In genomic region chr7:46720460-46720859, GRCm38 (mm10) we compare ENCODE assay signal across 18 mouse cellular contexts. TPM values are rescaled to one million over a fixed set of nuclear protein-coding genes. Genes with fewer than 3 reads are reported as not detected.
A peak's percentile ranks its signal among the peaks of the same experiment; 100 is the strongest.
DNase-seq lines count a peak whose midpoint lies in the region; ATAC-seq and TF ChIP-seq lines count a peak whose summit lies in the region.
"Had no signal": no experiment of that assay in that cellular context is flagged by ENCODE, and none has a peak within 500 bp of the region (broad histone marks: within the 10 kb centered on the region; RNA-seq: fewer than 3 reads in every experiment).

No protein-coding gene starts in this region.

- TF ChIP-seq POLR2A in MEL (IDR thresholded peaks at IDR 0.05; ENCODE audit: control insufficient read depth in 1 of 2, insufficient read depth in 1 of 2, low read depth in 1 of 2, low read length in 2 of 2, poor library complexity in 1 of 2), result peak in 1 of 2 experiments; percentile 44; a peak in 1 of 4 replicates

- TF ChIP-seq RAD21 in MEL (IDR thresholded peaks at IDR 0.05; ENCODE audit: low read depth, low read length), result no peak

- TF ChIP-seq EP300 in MEL (IDR thresholded peaks at IDR 0.05; ENCODE audit: low read depth in 1 of 2, low read length in 2 of 2), result no peak

- peaks cover 23% of the 10 kb centered on the region for H3K27me3 ChIP-seq in liver, embryonic 12.5 days (replicated peaks)
- no peaks in the 10 kb centered on the region for H3K27me3 ChIP-seq in liver, embryonic 11.5 days (replicated peaks; ENCODE audit: control insufficient read depth, insufficient read depth, low read length)
- H3K27me3 ChIP-seq in MEL (ENCODE audit: control insufficient read depth in 1 of 2, insufficient read depth in 2 of 2, low read length in 2 of 2), result peaks cover 0 to 3% of the 10 kb centered on the region in 2 experiments; a peak in 1 of 4 replicates
- no peaks in the 10 kb centered on the region for H3K27me3 ChIP-seq in intestine, embryonic 16.5 days (replicated peaks; ENCODE audit: control insufficient read depth, insufficient read depth, low read length)

- H3K4me1 ChIP-seq in liver, embryonic 12.5 days, result peaks cover 10% of the 10 kb centered on the region; the same call in 1 of the 2 replicates
- H3K4me1 ChIP-seq in liver, embryonic 11.5 days (replicated peaks; ENCODE audit: control insufficient read depth, insufficient read depth, low read length), result no peaks in the 10 kb centered on the region; the same call in 1 of the 2 replicates
- H3K4me1 ChIP-seq in MEL (ENCODE audit: control insufficient read depth in 1 of 2, insufficient read depth in 2 of 2, low read length in 2 of 2), result peaks cover 6 to 12% of the 10 kb centered on the region in 2 experiments
- peaks cover 3% of the 10 kb centered on the region; the same call in 1 of the 2 replicates for H3K4me1 ChIP-seq in intestine, embryonic 16.5 days (ENCODE audit: control insufficient read depth, insufficient read depth, low read length)
- H3K4me1 ChIP-seq: embryonic facial prominence, embryonic 13.5 days had no signal

- H3K4me2 ChIP-seq in liver, embryonic 12.5 days, result no peak overlapping the region
- no peak overlapping the region for H3K4me2 ChIP-seq in liver, embryonic 11.5 days
- H3K4me2 ChIP-seq in intestine, embryonic 16.5 days (ENCODE audit: low read depth, low read length), result no peak overlapping the region
- H3K4me2 ChIP-seq: embryonic facial prominence, embryonic 13.5 days; hindbrain, embryonic 14.5 days; midbrain, embryonic 11.5 days had no signal

- no peak overlapping the region for H3K4me3 ChIP-seq in liver, embryonic 12.5 days
- no peak overlapping the region for H3K4me3 ChIP-seq in liver, embryonic 11.5 days (ENCODE audit: low read depth, low read length)
- 0 out of 4 replicates have a peak overlapping the region, but pooled peaks have one; percentile 4 for H3K4me3 ChIP-seq in MEL (ENCODE audit: control insufficient read depth in 1 of 2, insufficient read depth in 1 of 2, low read depth in 2 of 2, low read length in 2 of 2)
- no peak overlapping the region for H3K4me3 ChIP-seq in intestine, embryonic 16.5 days (ENCODE audit: low read length)
- H3K4me3 ChIP-seq: embryonic facial prominence, embryonic 13.5 days had no signal

- H3K27ac ChIP-seq in liver, embryonic 12.5 days, result peak overlapping the region; percentile 42; the same call in 1 of the 2 replicates
- H3K27ac ChIP-seq in liver, embryonic 11.5 days (ENCODE audit: low read depth, low read length), result no peak overlapping the region
- no peak overlapping the region for H3K27ac ChIP-seq in MEL (ENCODE audit: control insufficient read depth, low read depth, low read length)
- H3K27ac ChIP-seq in intestine, embryonic 16.5 days (ENCODE audit: low read length), result no peak overlapping the region
- H3K27ac ChIP-seq: embryonic facial prominence, embryonic 13.5 days; hindbrain, embryonic 14.5 days; liver, embryonic 14.5 days had no signal

- TF ChIP-seq CTCF in MEL (IDR thresholded peaks at IDR 0.05 in 2 of 3, conservative IDR thresholded peaks at IDR 0.05 in 1 of 3; ENCODE audit: control insufficient read depth in 1 of 3, insufficient read depth in 1 of 3, low read depth in 2 of 3, low read length in 3 of 3, poor library complexity in 1 of 3, severe bottlenecking in 1 of 3), result no peak

- H3K79me2 ChIP-seq in MEL (ENCODE audit: control insufficient read depth, insufficient read depth, low read length, poor library complexity), result no peaks in the 10 kb centered on the region

- no peaks in the 10 kb centered on the region for H3K36me3 ChIP-seq in liver, embryonic 12.5 days
- no peaks in the 10 kb centered on the region for H3K36me3 ChIP-seq in liver, embryonic 11.5 days (ENCODE audit: control insufficient read depth, insufficient read depth, low read length)
- no peaks in the 10 kb centered on the region for H3K36me3 ChIP-seq in MEL (ENCODE audit: control insufficient read depth in 1 of 2, insufficient read depth in 2 of 2, low read length in 2 of 2)
- no peaks in the 10 kb centered on the region for H3K36me3 ChIP-seq in intestine, embryonic 16.5 days (ENCODE audit: control insufficient read depth, insufficient read depth, low read length)
- H3K36me3 ChIP-seq: embryonic facial prominence, embryonic 13.5 days had no signal

- no peaks in the 10 kb centered on the region for H3K9me3 ChIP-seq in liver, embryonic 12.5 days (replicated peaks)
- H3K9me3 ChIP-seq in liver, embryonic 11.5 days (ENCODE audit: control insufficient read depth, low read length), result no peaks in the 10 kb centered on the region
- no peaks in the 10 kb centered on the region for H3K9me3 ChIP-seq in MEL (replicated peaks; ENCODE audit: insufficient read depth, low read length)
- H3K9me3 ChIP-seq in intestine, embryonic 16.5 days (ENCODE audit: control insufficient read depth, low read length), result no peaks in the 10 kb centered on the region
- H3K9me3 ChIP-seq: embryonic facial prominence, embryonic 13.5 days had no signal

- peak; percentile 60 for DNase-seq in cerebellum, adult 11-12 months
- DNase-seq in cerebellum, postnatal 4 days (ENCODE audit: low spot score in 2 of 2), result no peak
- no peak for DNase-seq in liver, embryonic 11.5 days (ENCODE audit: low spot score)
- DNase-seq in MEL (ENCODE audit: low read depth, low spot score), result peak; percentile 59
- peak; percentile 72 to 79 for DNase-seq in cerebellum, postnatal 10 days
- no peak for DNase-seq in retina, postnatal 1 day
- DNase-seq: adrenal gland, postnatal 25 days; kidney, adult 18-20 months; thymus, postnatal 4 days had no signal

- ATAC-seq in liver, embryonic 12.5 days, result no peak
- ATAC-seq in liver, embryonic 11.5 days (replicated peaks; ENCODE audit: low FRiP score), result no peak
- no peak for ATAC-seq in intestine, embryonic 16.5 days

- 58% methylated on average over 9 of the region's 9 CpGs for WGBS in liver, embryonic 12.5 days (ENCODE audit: insufficient replicate concordance)
- 64% methylated on average over 9 of the region's 9 CpGs for WGBS in liver, embryonic 11.5 days
- 77% methylated on average over 9 of the region's 9 CpGs for WGBS in intestine, embryonic 16.5 days

- H3K9ac ChIP-seq in liver, embryonic 12.5 days, result no peak overlapping the region
- H3K9ac ChIP-seq in liver, embryonic 11.5 days (ENCODE audit: low read depth, low read length), result no peak overlapping the region
- peak overlapping the region; percentile 27; the same call in 1 of the 2 replicates for H3K9ac ChIP-seq in MEL (ENCODE audit: control insufficient read depth, low read depth, low read length, poor library complexity, severe bottlenecking)
- no peak overlapping the region for H3K9ac ChIP-seq in intestine, embryonic 16.5 days (ENCODE audit: low read depth, low read length)
- H3K9ac ChIP-seq: embryonic facial prominence, embryonic 13.5 days; hindbrain, embryonic 14.5 days; liver, embryonic 14.5 days had no signal

TF ChIP-seq in MEL, 35 proteins besides CTCF, POLR2A, EP300 and RAD21 (continues in another document):
- TF ChIP-seq NELFE (IDR thresholded peaks at IDR 0.05; ENCODE audit: low read depth, low read length) (0 out of 2 replicates have a peak, but pooled peaks have one; percentile 37), MAX (IDR thresholded peaks at IDR 0.05; ENCODE audit: low read length) (peak; percentile 69; the same call in 1 of the 2 replicates), TCF12 (IDR thresholded peaks at IDR 0.05; ENCODE audit: low read depth, low read length) (0 out of 2 replicates have a peak, but pooled peaks have one; percentile 5), E2F4 (IDR thresholded peaks at IDR 0.05; ENCODE audit: borderline replicate concordance, low read depth, low read length) (no peak), USF1 (IDR thresholded peaks at IDR 0.05; ENCODE audit: low read depth, low read length) (peak; percentile 93)

RNA-seq across cellular contexts. Expression of gene Saa3, which starts 5.0 kb away (rescaled TPM):
- polyA plus RNA-seq in liver, embryonic 12.5 days (2016; fragmentation: Nextera tagmentation; extraction: Ambion mirVana), result 0.35 and 1.1 TPM in 2 replicates
- 0.29 and 0.78 TPM in 2 replicates for polyA plus RNA-seq in liver, embryonic 11.5 days (2014; fragmentation: Nextera tagmentation; extraction: Ambion mirVana)
- total RNA-seq in MEL (2012; rRNA removed), result 1.3 and 1.6 TPM in 2 replicates
- 1 to 10 TPM in 1 of 2 experiments, not detected in 1; 1.7 TPM for polyA plus RNA-seq in MEL (2012; ENCODE audit: insufficient read depth in 1 of 2, insufficient read length in 2 of 2, low read depth in 1 of 2, low replicate concordance in 2 of 2, missing spikeins in 1 of 2)
- polyA plus RNA-seq in intestine, embryonic 16.5 days (2015; fragmentation: Nextera tagmentation; extraction: Ambion mirVana), result 1.0 and 1.4 TPM in 2 replicates
- polyA plus RNA-seq: midbrain, embryonic 11.5 days; testis, adult 2 months had no signal

RNA-seq across cellular contexts. Expression of gene Saal1, which starts 10.0 kb away (rescaled TPM):
- polyA plus RNA-seq in liver, embryonic 12.5 days (2016; fragmentation: Nextera tagmentation; extraction: Ambion mirVana), result 21.0 and 21.5 TPM in 2 replicates
- polyA plus RNA-seq in liver, embryonic 11.5 days (2014; fragmentation: Nextera tagmentation; extraction: Ambion mirVana), result 30.7 and 32.7 TPM in 2 replicates
- total RNA-seq in MEL (2012; rRNA removed), result 13.6 and 15.4 TPM in 2 replicates
- polyA plus RNA-seq in MEL (2012; ENCODE audit: insufficient read depth in 1 of 2, insufficient read length in 2 of 2, low read depth in 1 of 2, low replicate concordance in 2 of 2, missing spikeins in 1 of 2), result 10 to 100 TPM in 1 of 2 experiments, not detected in 1; 26.0 TPM
- polyA plus RNA-seq in intestine, embryonic 16.5 days (2015; fragmentation: Nextera tagmentation; extraction: Ambion mirVana), result 22.9 and 25.4 TPM in 2 replicates

RNA-seq across cellular contexts. Expression of gene Saa4, which starts 11.9 kb away (rescaled TPM):
- 1.6 and 2.2 TPM in 2 replicates for polyA plus RNA-seq in liver, embryonic 12.5 days (2016; fragmentation: Nextera tagmentation; extraction: Ambion mirVana)
- 5.7 and 6.1 TPM in 2 replicates for polyA plus RNA-seq in liver, embryonic 11.5 days (2014; fragmentation: Nextera tagmentation; extraction: Ambion mirVana)
- not detected in 2 replicates for total RNA-seq in MEL (2012; rRNA removed)
- polyA plus RNA-seq in MEL (2012; ENCODE audit: insufficient read depth in 1 of 2, insufficient read length in 2 of 2, low read depth in 1 of 2, low replicate concordance in 2 of 2, missing spikeins in 1 of 2), result not detected
- polyA plus RNA-seq in intestine, embryonic 16.5 days (2015; fragmentation: Nextera tagmentation; extraction: Ambion mirVana), result 0.32 TPM in 1 of 2 replicates, not detected in the other
- total RNA-seq: adrenal gland, postnatal 25 days had no signal
- polyA plus RNA-seq: embryonic facial prominence, embryonic 13.5 days; heart, embryonic 16.5 days; hindbrain, embryonic 14.5 days; midbrain, embryonic 11.5 days had no signal

RNA-seq across cellular contexts. Expression of gene Saa1, which starts 22.3 kb away (rescaled TPM):
- polyA plus RNA-seq in liver, embryonic 12.5 days (2016; fragmentation: Nextera tagmentation; extraction: Ambion mirVana), result 0.23 and 0.39 TPM in 2 replicates
- 0.90 and 1.1 TPM in 2 replicates for polyA plus RNA-seq in liver, embryonic 11.5 days (2014; fragmentation: Nextera tagmentation; extraction: Ambion mirVana)
- not detected in 2 replicates for total RNA-seq in MEL (2012; rRNA removed)
- polyA plus RNA-seq in MEL (2012; ENCODE audit: insufficient read depth in 1 of 2, insufficient read length in 2 of 2, low read depth in 1 of 2, low replicate concordance in 2 of 2, missing spikeins in 1 of 2), result not detected
- polyA plus RNA-seq in intestine, embryonic 16.5 days (2015; fragmentation: Nextera tagmentation; extraction: Ambion mirVana), result 0.28 and 0.34 TPM in 2 replicates
- total RNA-seq: adrenal gland, postnatal 25 days had no signal
- polyA plus RNA-seq: embryonic facial prominence, embryonic 13.5 days; hindbrain, embryonic 14.5 days; liver, embryonic 14.5 days; midbrain, embryonic 11.5 days had no signal

RNA-seq across cellular contexts. Expression of gene Saa2, which starts 31.1 kb away (rescaled TPM):
- not detected in 2 replicates for polyA plus RNA-seq in liver, embryonic 12.5 days (2016; fragmentation: Nextera tagmentation; extraction: Ambion mirVana)
- 1.2 TPM in 1 of 2 replicates, not detected in the other for polyA plus RNA-seq in liver, embryonic 11.5 days (2014; fragmentation: Nextera tagmentation; extraction: Ambion mirVana)
- total RNA-seq in MEL (2012; rRNA removed), result not detected in 2 replicates
- not detected for polyA plus RNA-seq in MEL (2012; ENCODE audit: insufficient read depth in 1 of 2, insufficient read length in 2 of 2, low read depth in 1 of 2, low replicate concordance in 2 of 2, missing spikeins in 1 of 2)
- polyA plus RNA-seq in intestine, embryonic 16.5 days (2015; fragmentation: Nextera tagmentation; extraction: Ambion mirVana), result 0.18 TPM in 1 of 2 replicates, not detected in the other
- total RNA-seq: adrenal gland, postnatal 25 days had no signal
- polyA plus RNA-seq: embryonic facial prominence, embryonic 13.5 days; gonadal fat pad, adult 2 months; heart, embryonic 16.5 days; hindbrain, embryonic 14.5 days; liver, embryonic 14.5 days; midbrain, embryonic 11.5 days; testis, adult 2 months had no signal

Comparison
In these comparisons a context has a peak if more than half of its experiments do, and no peak if none do; other contexts are left out.
1. DNase-seq: peak in cerebellum, adult 11-12 months (single experiment), MEL (single experiment) and cerebellum, postnatal 10 days (2 of 2); none in cerebellum, postnatal 4 days (0 of 2), liver, embryonic 11.5 days (single experiment) and retina, postnatal 1 day (single experiment).
2. H3K4me3 ChIP-seq: peak in MEL (2 of 2); none in liver, embryonic 12.5 days (single experiment), liver, embryonic 11.5 days (single experiment) and intestine, embryonic 16.5 days (single experiment).